Mouse (Mus musculus): ENCODE data around the gene Prss16. TPM values are rescaled to one million over a fixed set of nuclear protein-coding genes. Genes with fewer than 3 reads are reported as not detected.
A peak's percentile ranks its signal among the peaks of the same experiment; 100 is the strongest.

Gene Prss16
- total RNA-seq (2021): not detected
- long read RNA-seq, experiment 1: 0 reads
- long read RNA-seq, experiment 2: 0 reads

- DNase-seq (ENCODE audit: low spot score in 2 of 2): no peak
These were observed at the start of gene Prss16 for GRCm38 (mm10) chr13:22009642-22010041. TSS of gene Prss16 (minus strand) at chr13:22009742.

- no peak for DNase-seq (ENCODE audit: low spot score in 2 of 2)
These were observed 44.2 kb upstream of the Prss16 start for GRCm38 (mm10) chr13:22053754-22054153.

DNA sequence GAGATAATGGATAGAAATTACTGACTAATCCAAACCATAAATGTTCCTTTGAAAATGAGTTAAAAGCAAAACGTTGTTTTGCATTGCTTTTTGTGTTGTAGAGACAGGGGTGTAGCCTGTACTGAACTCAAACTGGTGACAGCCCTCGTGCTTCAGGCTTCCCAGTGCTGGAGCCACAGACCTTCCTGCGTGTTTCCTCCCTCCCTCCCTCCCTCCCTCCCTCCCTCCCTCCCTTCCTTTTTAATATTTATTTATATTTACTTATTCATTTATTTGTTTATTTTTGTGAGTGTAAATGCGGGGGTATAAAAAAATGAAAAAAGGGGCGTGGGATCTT is 41.9 kb upstream of the Prss16 start:
- no peak for DNase-seq (ENCODE audit: low spot score in 2 of 2)

DNA sequence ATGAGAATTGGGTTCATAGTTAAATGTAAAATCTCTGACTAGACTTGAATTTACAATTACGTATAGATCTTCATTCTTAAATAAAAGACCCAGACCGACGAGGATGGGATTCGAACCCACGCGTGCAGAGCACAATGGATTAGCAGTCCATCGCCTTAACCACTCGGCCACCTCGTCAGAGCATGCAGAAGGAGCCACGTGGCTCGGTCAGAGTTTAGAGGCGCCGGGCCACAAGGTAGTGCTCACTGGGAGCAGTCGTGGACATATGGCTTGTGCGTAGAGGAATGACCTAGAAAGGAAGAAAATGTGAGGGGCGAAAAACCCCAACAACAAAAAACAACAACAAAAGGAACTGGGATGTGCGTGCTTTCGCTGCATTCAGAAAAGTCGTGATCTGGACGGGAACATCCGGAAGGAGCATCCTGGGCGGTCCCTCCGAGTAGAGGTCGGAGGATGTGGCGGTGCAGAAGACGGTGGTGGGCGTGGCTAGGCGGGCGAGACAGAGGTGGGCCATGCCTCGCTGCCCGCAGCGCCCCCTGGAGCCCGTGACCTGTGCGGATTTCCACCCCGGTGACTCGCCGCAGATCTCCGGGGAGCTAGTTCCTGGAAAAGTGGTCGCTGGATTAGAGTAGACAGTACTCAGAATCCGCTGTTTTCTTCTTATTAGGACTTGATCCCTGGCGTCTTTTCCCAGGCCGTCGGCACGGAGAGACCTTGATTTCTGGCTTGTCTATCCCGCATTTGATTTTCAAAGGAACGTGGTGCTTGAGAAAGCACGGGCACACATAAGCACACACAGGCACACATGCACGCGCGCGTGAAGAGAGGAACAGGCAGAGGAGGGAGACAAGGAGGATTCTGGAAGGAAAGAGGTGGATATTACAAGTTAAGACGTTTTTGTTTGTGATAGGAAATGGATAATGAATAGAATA is 41.3 kb upstream of the Prss16 start:
- peak; percentile 74 to 81 for DNase-seq (ENCODE audit: low spot score in 2 of 2)

- DNase-seq (ENCODE audit: low spot score in 2 of 2): no peak
These were observed 40.3 kb upstream of the Prss16 start for GRCm38 (mm10) chr13:22049737-22050440.

- no peak for DNase-seq (ENCODE audit: low spot score in 2 of 2)
These were observed 39.5 kb upstream of the Prss16 start for GRCm38 (mm10) chr13:22049041-22049440.

GRCm38 (mm10) chr13:22045311-22045710 is 35.8 kb upstream of the Prss16 start:
- DNase-seq (ENCODE audit: low spot score in 2 of 2): no peak

- DNase-seq (ENCODE audit: low spot score in 2 of 2): no peak
These were observed 35.1 kb upstream of the Prss16 start for GRCm38 (mm10) chr13:22044432-22045155.

GRCm38 (mm10) chr13:22043503-22044431 is 34.2 kb upstream of the Prss16 start:
- no peak for DNase-seq (ENCODE audit: low spot score in 2 of 2)

DNA sequence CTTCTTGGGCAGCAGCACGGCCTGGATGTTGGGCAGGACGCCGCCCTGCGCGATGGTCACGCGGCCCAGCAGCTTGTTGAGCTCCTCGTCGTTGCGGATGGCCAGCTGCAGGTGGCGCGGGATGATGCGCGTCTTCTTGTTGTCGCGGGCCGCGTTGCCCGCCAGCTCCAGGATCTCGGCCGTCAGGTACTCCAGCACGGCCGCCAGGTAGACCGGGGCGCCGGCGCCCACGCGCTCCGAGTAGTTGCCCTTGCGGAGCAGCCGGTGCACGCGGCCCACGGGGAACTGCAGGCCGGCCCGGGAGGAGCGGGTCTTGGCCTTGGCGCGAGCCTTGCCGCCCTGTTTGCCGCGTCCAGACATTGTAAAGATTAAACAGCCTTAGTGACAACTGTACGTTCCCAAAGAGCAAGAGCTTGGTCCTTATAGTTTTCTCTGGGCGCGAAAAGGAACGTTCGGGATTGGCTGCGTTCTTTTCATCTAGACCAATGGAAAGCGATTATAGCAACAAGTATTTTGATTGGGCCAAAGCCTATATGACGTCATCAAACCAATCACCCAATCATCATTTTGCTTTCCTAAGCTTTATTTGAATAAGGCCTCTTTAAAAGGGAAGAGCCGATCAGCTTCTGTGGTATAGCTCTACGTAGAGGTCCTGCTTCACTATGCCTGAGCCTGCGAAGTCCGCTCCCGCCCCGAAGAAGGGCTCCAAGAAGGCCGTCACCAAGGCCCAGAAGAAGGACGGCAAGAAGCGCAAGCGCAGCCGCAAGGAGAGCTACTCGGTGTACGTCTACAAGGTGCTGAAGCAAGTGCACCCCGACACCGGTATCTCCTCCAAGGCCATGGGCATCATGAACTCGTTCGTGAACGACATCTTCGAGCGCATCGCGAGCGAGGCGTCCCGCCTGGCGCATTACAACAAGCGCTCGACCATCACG is 33.3 kb upstream of the Prss16 start, which contains the start of the genes Hist1h2ag and Hist1h2bj:
Gene Hist1h2ag, minus strand, starts transcription at position 377 of the 935 bp plus-strand sequence.
Gene Hist1h2bj, plus strand, starts transcription at position 647 of the 935 bp plus-strand sequence.
- DNase-seq (ENCODE audit: low spot score in 2 of 2): peak; percentile 53 to 73

- DNase-seq (ENCODE audit: low spot score in 2 of 2): no peak
These were observed 32.4 kb upstream of the Prss16 start for GRCm38 (mm10) chr13:22041651-22042567.

DNA sequence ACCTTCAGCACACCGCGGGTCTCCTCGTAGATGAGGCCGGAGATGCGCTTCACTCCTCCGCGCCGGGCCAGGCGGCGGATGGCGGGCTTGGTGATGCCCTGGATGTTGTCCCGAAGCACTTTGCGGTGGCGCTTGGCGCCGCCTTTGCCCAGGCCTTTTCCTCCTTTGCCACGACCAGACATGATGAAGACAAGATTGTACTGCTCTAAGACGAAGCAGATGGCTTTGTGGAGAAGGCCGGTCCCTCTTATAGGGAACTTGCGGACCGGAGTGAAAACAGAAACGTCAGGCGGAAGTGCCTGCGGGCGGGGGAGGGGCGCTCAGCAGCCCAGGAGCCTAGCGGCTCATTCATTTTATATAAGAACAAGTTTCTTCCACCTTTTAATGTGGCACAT is 31.6 kb upstream of the Prss16 start, which contains the start of gene Hist1h4i:
Gene Hist1h4i, minus strand, starts transcription at position 221 of the 395 bp plus-strand sequence.
- DNase-seq (ENCODE audit: low spot score in 2 of 2): peak; percentile 92 to 96

DNA sequence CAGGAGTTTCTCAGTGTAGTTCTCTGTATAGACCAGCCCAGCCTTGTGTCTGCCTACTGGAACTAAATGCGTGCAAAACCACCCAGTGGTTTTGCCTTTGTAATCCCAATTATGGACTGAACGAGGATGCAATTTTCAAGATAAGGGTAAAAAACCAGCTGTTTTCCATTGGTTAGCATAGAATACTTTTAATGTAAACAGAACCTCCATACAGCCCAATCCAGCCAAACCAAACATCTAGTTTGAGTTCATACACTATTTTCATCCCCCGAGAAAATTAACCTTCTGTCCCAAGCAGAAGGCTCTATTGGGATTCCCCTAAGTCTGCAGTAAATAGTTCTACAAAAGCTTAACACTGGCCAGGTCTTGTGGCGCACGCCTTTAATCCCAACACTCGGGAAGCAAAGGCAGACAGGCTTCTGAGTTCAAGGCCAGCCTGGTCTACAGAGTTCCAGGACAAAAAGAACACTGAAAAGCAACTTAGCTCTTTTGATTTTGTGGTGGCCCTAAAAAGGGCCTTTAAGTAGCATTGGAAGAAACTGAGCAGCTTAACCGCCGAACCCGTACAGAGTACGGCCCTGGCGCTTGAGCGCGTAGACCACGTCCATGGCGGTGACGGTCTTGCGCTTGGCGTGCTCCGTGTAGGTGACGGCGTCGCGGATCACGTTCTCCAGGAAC is 31.1 kb upstream of the Prss16 start:
- no peak for DNase-seq (ENCODE audit: low spot score in 2 of 2)

GRCm38 (mm10) chr13:22039951-22040463 is 30.5 kb upstream of the Prss16 start:
- no peak for DNase-seq (ENCODE audit: low spot score in 2 of 2)

GRCm38 (mm10) chr13:22039364-22039763 is 29.8 kb upstream of the Prss16 start:
- no peak for DNase-seq (ENCODE audit: low spot score in 2 of 2)

GRCm38 (mm10) chr13:22037415-22037814 is 27.9 kb upstream of the Prss16 start:
- no peak for DNase-seq (ENCODE audit: low spot score in 2 of 2)

DNA sequence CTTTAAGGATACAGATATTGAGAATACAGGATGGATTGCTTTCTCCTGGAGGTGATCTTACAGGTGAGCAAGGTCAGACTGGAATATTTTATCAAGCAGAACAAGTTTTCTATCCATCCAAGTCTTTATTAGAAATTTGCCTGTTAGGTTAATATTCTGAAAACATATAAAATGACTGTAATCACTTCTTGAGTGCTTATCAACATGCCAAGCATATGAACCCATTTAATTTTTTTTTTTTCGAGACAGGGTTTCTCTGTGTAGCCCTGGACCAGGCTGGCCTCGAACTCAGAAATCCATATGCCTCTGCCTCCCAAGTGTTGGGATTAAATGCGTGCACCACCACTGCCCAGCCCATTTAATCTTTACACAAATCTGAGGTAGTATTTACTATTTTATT is 27.4 kb upstream of the Prss16 start:
- DNase-seq (ENCODE audit: low spot score in 2 of 2): no peak
